Mouse (Mus musculus): Measurements from ENCODE around the gene Prkar2a.

DNA sequence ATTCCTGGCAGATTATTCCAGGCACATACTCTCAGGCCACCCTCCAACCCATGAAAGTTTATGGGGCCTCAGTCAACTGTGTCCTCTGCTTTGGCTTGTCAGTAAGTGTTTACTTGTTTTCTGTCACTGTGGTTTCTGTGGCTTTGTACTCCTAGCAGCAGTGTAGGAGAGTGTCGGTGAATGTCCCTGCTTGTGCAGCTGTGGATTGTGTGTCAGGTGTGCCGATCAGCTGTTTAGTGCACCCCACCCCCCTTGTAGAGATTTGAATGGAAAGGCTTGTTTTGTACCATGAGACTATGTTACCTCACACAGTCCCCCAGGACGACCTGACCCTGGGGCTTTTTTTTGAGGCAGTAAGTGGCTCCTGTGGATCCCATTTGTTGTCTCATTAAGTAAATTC is 103.6 kb downstream of the Prkar2a start:
- no peak for TF ChIP-seq CTCF (IDR thresholded peaks at IDR 0.05)
- TF ChIP-seq EP300 (IDR thresholded peaks at IDR 0.05) = no peak

Data from lung, postnatal 0 days (tissue).